Mouse (Mus musculus) cortical plate, adult 2 months (tissue): Measurements from ENCODE around the gene Slc24a1.

Experiments
- CTCF ChIP-seq: fragments of 200-500 bp; IDR thresholded peaks from 2 replicates; pipeline ENCODE4 v1.5.1; 2011; ENCODE audit warnings: mild to moderate bottlenecking, control low read depth, low read length; ENCODE audit not compliant: insufficient read depth; ENCODE audit errors: extremely low read depth
- POLR2A ChIP-seq: fragments of 200-500 bp; IDR thresholded peaks from 2 replicates; pipeline ENCODE4 v1.6.1; 2011; ENCODE audit warnings: mild to moderate bottlenecking, low read length, control low read depth; ENCODE audit not compliant: insufficient read depth; ENCODE audit errors: extremely low read depth

DNA sequence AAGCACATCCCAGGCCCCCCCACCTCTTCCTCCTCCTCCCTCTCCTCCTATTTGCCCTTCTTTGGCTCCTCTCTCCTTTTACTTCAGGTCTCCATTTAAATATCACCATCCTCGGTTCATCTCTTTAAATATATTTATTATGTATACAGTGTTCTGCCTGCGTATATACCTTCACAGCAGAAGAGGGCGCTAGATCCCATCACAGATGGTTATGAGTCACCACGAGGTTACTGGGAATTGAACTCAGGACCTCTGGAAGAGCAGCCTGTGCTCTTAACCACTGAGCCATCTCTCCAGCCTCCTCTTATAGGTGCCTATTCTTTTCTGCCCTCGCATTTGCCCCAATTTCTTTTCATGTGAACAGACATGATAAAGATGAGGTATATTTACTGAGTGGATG lies 13.9 kb downstream of the Slc24a1 start:
- TF ChIP-seq CTCF (no peak), POLR2A (no peak)
